Mouse (Mus musculus): ENCODE measurements around the gene Cyp2b13.
"Not testable (repeated sequence)": the region's sequence is repeated elsewhere in the genome, so short reads cannot be mapped to it uniquely, and the experiment has no call there.

Cyp2b13 gene

GRCm38 (mm10) chr7:26061197-26061596 is at the start of gene Cyp2b13:
Cyp2b13 (plus strand) TSS chr7:26061497.
- DNase-seq = not testable (repeated sequence)

GRCm38 (mm10) chr7:26019814-26020332 is 41.4 kb upstream of the Cyp2b13 start:
- not testable (repeated sequence) for DNase-seq

GRCm38 (mm10) chr7:26054885-26055630 is 6.2 kb upstream of the Cyp2b13 start:
- not testable (repeated sequence) for DNase-seq

GRCm38 (mm10) chr7:26071677-26072076 is 10.4 kb downstream of the Cyp2b13 start:
- DNase-seq = not testable (repeated sequence)

GRCm38 (mm10) chr7:26082595-26082994 is 21.3 kb downstream of the Cyp2b13 start:
- no peak for DNase-seq

- DNase-seq = no peak
Measured at GRCm38 (mm10) chr7:26087391-26087790, 26.1 kb downstream of the Cyp2b13 start.

- not testable (repeated sequence) for DNase-seq
Measured at GRCm38 (mm10) chr7:26088578-26088977, 27.3 kb downstream of the Cyp2b13 start.

GRCm38 (mm10) chr7:26139623-26140022 is 78.3 kb downstream of the Cyp2b13 start:
- DNase-seq = not testable (repeated sequence)

GRCm38 (mm10) chr7:26143657-26144056 is 82.4 kb downstream of the Cyp2b13 start:
- DNase-seq = not testable (repeated sequence)

All from cerebellum, adult 9-10 months (tissue).